Mouse (Mus musculus): ENCODE measurements at regions not wholly inside any gene's neighbourhood (a gene's known extent, or its start where the extent isn't known, plus 50 kb on each side); places are given as distances from the start of the nearest gene placed in this dataset.

DNA sequence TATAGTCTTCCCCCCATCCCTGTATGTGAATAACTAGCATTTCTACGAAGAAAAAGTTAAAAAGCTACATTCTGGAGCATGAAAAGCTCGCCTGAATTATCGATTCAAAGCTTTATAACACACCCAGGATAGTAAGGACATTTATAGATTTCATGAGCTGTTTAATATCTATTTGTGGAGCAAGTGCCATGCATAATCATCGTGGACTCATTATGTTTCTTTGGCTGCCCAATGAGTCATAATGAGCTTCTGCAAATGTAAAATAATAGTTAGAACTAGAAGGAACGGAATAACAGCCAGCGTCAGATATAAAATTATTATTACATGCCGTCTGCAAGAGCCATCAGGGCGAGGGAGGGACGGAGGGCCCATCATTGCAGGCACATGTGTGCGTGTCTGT lies 292.4 kb downstream of the Cd83 start:
- DNase-seq (ENCODE audit: low read depth, low spot score): peak; percentile 57

DNA sequence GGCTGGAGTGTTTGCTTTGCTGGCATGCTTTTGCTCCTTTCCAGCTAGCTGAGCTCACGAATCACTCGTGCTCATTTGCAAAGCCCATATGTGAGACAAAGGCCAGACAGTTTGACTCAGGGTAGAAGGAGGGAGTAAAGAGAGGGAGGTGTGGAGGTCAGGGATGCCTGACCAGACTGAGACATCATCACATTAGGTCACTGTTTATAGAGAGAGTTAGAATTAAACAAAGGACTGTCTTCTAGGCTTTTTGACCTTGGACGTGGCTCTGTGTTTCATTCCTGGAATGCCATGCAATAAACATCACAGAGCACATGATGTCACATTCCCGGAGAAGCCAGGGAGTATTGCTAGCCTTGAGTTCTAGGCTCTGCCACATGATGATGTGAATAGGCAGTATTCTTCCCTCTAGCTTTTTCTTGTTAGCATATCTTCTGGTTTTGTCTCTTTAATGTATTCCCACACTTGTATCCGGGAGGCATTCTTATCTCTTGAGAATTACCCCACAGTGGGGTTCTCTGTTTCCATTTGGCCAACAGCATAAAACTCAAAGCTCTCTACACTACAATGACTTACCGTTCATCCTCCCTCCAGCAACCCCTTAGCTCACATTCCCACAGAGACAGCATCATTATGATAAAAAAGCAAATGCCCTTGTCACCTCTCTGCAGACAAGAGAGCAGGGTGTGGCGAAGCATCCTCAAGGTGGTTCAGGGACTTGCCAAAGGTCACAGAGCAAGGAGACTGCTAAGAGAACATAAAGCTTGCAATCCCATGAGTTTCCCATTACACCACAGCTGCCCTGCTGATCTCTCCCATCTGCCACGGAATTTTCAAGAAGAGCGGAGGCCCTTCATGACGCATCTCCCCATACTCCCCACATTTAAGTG lies 301.3 kb downstream of the Cd83 start:
- no peak for DNase-seq (ENCODE audit: low read depth, low spot score)

DNA sequence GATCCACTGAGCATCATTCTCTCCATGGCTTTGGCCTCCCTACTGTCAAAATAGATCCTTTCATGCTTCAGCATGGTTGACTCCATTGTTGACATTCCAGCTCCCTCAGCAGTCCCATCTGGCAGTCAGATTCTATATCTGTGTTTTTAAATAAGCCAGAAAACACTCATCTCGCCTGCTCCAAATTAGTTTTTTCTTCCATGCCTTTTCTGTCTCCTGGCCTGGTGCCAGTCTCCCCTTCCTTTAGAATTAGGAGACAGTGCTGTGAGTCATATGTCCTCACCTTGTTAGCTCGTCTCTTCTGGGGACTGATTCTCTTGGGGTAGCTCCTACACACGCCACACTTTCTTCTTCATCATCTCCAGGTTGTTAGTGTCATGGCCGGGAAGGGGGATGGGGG lies 302.2 kb downstream of the Cd83 start:
- DNase-seq (ENCODE audit: low read depth, low spot score): peak; percentile 45

DNA sequence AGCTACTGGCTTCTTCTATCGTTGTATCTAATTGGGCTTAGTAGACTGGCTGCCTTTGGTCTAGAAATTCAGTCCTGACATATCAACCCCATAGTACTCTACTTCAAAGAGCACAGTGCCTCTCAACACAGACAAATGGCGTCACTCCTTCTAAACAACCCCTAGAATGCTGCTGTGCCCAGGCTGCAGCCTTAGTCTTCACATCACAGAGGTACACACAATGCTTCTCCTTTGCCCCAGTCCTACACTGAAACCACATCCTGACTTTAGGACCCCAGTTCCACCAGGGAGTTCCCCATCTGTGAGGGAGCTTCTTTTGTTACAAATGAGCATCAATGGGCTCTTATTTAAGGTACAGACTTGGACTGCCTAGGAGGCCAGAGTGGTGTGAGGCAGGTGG lies 312.6 kb downstream of the Cd83 start:
- DNase-seq (ENCODE audit: low read depth, low spot score): no peak

DNA sequence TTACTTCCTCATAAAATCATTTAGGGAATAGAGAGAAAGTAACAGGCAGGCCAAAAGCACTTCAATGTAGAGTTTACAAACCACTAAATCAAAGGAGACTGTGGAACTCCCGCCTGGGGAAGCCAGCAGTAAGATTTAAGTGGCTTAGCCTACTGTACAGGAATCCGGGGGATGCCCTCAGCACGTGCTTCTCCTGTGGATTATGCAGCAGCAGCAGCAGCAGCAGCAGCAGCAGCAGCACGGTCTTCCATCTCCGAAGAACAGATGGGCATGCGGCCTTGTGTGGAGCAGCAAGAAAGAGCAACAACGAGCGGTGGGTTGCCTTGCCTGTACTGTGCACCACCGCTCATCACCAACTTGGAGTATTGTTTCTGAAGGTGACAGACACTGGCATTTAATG lies 314.9 kb downstream of the Cd83 start:
- DNase-seq (ENCODE audit: low read depth, low spot score): no peak

DNA sequence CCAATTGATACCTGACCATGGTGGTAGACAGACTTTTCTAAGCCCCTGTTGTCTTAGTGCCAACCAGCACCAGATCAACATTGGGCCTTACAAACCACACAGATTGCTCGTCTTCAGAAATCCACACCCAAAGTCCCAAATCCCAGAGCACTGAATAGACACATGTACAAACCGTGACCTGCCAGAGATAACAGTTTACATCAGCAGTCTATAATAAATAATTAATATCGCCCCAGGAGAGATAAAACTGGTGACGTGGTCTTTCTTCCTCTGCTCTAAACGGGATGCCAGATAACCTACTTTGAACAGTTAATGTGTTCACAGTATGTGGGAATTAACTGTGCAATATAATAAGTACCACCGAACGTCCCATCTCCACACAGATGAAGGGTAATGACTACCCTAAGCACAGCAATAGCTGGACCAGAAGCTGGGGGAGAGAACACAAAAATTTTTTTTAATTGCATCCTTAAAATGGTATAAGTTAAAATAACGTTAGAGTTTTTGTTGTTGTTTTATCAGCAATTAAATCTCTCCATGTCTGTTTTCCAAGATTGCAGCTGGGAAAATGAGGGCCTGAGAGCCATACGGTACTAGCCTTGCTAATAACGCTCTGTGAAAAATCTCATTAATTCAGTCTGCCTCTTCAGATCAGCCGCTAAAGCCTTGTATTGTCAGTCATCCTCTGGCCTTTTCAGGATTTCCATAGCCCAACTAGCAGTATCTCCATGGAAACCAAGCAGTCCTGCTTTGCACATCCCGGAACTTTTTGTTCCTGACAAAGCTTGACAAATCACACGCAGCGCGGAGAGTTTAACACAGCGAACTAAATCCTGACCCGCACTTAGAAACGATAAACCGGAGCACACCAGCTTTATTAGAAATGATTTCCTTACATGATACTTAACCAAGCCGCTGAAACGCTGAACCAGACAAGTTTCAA lies 315.8 kb downstream of the Cd83 start:
- peak; percentile 58 for DNase-seq (ENCODE audit: low read depth, low spot score)

DNA sequence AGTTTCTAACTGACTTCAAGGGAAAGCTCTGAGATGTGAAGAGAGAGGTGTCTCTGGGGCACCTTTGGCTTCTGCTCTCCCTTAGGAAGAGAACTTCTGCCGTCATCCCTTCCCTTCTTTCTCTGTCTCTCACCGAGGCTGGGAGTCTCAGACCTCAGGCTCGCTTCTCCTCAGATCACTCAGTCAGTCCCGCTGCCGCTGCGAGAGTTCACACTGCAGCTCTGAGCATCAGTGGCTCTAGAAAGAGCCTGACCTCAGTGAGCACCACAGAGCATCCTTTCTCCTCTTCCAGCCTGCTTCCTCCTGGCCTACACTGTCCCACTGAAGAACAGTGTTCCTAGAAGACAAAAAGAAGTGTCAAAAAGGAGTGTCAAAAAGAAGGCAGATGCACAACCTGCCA lies 316.6 kb downstream of the Cd83 start:
- DNase-seq (ENCODE audit: low read depth, low spot score): no peak

DNA sequence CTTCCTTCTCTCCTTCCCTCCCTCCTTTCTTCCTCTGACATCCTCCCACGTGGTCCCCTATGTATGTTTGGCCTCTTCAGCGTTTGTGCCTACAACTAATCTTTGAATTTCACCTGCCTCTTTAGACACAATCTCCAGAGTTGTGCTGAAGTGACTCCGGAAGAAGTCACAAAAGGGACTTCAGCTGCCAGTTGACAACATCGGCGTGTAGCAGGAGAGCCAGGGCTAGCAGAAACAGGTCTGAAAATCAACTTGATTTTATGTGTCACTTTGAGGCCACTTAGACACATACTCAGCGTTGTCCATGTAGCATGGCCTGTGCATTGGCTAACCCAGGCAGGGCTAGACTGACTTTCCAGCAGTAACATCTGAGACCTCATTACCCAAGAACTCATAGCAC lies 317.2 kb downstream of the Cd83 start:
- DNase-seq (ENCODE audit: low read depth, low spot score): no peak

DNA sequence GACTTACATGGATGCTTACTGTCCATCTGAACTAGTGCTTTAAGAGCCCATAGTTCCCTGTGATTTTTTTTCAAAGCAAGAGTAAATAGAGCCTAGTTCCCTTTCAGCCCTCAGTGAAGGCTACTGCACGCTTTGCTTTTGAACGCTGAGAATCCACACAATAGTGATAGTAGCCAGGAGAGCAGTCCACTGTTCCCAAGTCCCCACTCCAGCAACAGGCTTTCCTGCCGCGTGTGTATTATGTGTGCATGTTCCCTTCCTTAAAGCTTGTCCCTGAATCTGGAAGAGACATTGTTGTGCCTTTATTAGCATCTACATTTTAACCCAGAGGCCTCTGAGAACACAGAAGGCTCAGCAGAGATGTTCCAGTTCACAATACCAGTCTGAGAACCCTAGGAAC lies 317.7 kb downstream of the Cd83 start:
- no peak for DNase-seq (ENCODE audit: low read depth, low spot score)

DNA sequence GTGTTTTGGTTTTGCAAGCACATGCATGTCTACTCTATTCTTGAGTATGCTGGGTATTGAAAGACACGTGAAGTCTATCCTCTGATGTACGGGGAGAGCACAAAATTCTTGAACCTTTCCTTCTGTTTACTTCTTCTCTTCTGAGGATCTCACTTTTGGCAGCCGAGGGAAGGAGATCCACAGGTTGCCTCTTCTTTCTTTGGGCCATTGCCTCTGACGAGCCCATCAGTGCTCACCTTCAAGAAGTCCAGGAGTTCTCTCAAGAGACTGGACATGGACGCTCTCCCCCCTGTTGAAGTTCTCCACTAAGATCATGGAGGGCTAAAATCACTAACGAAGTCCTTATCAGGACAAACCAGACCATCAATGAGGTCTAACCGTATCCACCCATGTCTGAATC lies 318.8 kb downstream of the Cd83 start:
- no peak for DNase-seq (ENCODE audit: low read depth, low spot score)

DNA sequence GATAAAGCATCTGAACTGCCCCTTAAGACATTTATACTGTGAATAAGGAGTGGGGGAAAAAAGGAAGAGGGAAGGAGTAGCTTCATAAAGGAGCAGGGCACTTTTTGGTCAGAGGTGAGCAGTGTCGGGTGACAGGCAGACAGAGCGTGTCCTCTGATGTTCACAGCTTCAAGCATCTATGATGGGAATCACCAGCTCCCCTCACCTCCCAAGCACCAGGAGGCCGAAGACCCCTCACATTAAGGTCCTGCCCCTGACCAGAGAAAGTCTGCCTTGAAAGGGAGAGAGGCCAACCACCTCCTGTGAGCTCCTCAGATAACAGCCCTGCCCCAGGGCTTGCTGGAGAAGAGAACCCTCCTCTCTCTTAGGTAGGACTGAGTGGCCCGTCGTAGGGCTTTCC lies 320.6 kb downstream of the Cd83 start:
- DNase-seq (ENCODE audit: low read depth, low spot score): no peak

DNA sequence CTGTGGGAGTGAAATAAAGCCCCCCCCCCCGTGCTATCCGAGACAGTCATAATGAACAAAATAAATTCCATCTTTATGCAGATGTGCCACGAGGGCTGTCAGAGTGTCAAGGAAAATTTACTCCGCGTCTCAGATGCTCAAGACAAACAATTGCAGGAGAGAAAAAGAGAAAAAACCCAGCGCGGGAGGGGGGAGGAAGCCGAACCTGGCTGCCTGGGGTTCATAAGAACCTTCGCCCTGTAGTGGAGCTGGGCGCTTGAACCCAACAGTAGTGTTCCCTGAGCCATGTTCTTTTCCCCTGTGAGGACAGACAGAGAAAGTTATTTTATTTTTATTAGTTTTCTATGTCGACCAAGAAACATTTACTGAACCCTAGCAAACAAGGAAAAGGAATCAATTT lies 324.1 kb downstream of the Cd83 start:
- DNase-seq (ENCODE audit: low read depth, low spot score): no peak

DNA sequence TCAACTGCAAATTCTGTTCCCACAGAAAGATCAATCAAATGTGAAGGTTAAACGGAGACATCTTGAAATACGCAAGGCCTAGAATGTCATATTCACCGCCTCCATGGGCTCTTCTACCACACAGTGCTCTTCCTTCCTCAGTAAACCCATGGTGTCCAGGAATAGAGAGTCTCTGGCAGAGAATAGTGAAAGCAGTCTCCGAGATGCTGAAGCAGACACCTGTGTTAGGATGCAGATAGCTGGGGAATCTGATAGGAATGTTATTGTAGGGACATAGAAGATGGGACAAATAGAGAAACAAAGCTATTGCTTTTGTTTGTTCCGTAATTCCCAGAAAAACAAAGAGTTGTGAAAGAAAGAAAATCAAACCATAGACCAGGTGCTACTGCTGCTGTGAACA lies 328.5 kb downstream of the Cd83 start:
- DNase-seq (ENCODE audit: low read depth, low spot score): no peak

DNA sequence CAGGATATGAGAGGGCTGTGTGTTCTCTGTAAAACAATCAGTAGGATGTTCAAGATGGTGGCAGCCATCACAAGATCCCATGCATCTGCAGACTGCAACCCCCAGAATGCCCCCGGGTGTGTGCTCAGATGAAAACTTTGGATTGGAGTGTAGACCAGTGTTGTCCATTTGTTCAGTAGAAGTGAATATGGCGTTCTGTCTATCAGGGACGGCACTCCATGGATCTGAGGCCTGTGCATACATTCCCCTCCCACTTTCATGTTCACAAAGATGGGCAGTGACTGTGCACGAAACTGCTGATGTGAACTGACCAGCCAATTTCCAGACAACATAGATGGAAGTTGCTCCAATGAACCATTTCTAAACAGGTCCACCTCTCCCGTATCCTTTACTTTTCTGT lies 330.3 kb downstream of the Cd83 start:
- DNase-seq (ENCODE audit: low read depth, low spot score): no peak

DNA sequence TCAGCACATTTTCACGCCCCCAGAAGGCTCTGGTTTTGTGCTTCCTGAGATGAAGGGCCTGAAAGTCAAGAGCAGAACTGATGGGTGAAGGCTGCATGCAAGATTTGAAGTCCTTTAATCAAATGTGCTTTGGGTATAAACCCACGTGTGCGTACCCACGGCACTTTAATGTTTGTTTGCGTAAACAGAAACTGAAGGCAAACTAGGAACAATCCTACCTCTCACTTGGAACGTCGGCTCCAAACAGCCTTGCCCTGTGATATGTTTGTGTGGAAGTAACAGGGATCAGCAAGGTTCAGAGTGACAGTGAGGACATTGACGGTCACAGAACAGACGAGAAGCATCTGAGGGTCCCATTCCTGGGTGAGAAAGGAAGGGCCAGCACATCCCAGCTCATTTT lies 333.3 kb downstream of the Cd83 start:
- no peak for DNase-seq (ENCODE audit: low read depth, low spot score)

DNA sequence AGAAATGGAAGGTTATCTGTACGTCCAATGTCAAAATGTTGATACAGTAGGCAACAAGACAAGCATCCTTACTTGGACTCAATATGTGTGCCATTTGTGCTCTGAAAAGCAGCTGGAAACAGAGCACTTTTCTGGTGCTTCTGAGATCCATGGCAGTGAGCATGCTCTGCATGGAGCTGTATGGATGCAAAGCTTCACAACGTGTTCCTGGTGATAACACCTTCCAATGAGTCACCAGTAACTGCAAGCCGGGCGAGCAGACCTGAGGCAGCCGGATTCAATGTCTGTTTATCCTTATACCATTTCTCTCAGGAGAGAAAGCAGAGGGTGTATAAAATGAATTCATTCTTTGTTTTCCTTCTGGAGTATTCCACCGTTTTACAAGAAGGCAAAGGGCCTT lies 334.3 kb downstream of the Cd83 start:
- DNase-seq (ENCODE audit: low read depth, low spot score): no peak

DNA sequence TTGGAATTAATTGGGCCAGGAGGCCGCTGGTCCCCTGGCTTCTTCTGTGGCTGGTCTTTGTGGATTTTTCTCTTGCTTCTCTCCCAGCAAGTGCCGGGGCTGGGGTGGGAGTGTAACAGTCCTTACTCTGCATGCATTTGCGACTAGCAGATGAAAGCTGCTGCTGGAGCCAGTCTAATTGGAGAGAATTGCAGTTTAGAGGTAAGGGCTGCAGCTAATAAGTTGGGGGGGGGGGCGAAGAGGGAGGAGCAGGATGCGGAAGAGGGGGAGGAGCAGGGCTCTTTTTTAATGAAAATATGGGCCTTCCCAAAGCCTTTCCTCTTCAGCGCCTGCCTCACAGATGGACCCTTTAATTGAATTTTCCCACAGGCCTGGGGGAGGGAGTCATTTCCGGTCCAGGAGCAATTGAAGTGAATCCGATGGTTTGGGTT lies 336.7 kb downstream of the Cd83 start:
- DNase-seq (ENCODE audit: low read depth, low spot score): no peak

DNA sequence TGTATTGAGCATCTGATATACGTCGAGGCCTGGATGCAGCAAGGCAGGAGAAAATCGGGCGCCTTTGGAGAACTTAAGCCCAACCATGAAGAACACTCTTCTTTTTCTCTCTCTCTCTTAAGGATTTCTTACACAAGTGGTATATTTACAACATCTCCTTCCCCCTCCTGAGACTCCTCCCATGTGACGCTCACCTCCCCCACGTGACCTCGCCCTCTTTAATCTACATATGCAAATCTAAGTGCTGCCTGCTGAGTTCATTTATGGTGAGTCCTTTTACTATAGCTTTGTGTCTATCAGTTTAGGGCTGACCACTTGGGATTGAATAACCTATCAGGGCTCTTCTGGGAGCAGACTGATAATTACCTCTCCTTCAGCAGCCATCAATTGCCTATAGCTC lies 337.4 kb downstream of the Cd83 start:
- DNase-seq (ENCODE audit: low read depth, low spot score): no peak

DNA sequence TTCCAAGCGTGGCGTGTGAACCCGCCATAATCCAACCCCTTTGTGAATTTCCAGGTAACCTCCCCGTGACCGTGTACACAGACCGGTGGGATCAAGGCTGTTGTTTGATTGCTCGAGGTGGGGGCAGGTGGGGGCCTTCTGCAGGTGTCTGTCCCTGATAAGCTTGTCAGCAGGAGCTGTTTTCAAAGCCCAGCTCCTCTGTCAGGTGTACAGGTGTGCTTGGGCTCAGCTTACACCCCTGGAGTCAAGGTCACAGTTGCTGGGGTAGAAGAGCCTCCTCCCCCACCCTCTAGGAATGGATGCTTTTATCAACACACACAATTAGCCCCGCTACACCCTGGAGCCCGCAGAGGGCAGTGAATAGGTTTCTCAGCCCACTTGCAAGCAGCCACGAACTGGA lies 341.6 kb downstream of the Cd83 start:
- no peak for DNase-seq (ENCODE audit: low read depth, low spot score)

DNA sequence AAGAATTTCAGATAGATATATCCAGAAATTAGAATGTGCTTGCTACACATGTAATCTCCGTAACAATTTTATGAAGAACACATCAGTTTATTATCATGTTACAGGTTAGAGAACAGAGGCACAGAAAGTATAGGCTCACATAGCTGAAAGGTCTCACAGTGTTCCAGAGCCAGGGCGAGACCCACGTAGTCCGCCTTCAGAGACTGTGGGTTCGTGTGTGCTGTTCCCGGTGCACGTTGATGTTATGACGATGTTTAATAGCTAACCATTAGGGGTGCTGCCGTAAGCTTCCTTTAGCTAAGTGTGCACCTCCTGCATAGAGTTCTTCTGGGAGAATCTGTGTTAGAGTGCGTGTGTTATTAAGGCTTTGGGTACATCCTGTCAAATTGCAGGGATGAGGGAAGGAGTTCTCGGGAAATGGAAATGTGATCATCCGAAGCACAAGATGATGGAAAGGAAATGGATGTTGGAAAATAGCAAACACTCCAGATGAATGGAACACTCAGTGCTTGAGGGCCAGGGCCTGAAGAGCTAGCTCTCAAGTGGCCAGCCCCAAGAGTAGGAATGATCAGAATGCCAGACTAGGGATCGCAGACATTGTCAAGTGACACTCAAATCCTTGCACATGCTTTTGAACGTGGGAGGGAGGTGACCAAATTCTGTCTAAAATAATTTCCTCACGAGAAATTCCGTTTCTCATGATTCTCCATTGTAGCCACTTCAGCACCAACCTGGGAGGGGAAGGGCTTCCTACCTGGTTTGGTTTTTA lies 344.1 kb downstream of the Cd83 start:
- DNase-seq (ENCODE audit: low read depth, low spot score): no peak

DNA sequence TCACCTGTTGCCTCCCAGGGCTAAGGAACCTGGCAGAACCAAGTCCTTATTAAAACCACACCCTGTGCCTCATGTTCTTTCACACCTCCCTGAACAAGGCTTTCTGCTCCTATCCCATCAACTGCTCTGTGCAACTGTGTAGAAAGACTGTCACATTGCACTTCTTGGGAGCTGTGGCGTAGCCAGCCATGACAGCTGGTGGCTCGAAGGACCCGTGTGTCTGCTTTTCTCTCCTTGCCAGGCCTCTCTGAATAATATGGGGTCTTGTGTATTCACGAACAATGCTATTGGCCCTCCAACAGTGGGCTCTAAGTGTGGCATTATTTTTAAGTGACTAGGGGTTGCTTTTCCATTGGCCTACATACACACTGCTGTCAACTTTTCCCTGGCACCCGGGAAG lies 347.3 kb downstream of the Cd83 start:
- no peak for DNase-seq (ENCODE audit: low read depth, low spot score)

DNA sequence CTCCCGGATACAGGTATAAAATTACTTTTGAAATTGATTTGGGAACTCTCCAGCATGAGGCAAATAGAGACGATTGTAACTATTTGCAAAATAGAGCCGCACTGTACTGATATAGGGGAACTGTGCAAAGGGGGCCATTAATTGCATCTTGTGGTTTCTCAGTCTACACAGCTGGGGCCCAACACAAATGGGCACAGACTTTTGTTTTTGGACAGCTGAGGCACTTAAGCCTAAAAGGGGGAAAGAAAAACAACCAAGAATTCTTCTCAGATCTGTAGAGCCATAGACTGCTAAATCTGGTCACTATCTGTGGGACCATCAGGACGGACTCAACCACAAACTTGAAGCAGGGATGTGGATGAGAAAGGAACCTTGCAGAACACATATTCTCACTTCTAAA lies 347.9 kb downstream of the Cd83 start:
- no peak for DNase-seq (ENCODE audit: low read depth, low spot score)

Data from telencephalon, adult 2 months (tissue).